Mouse (Mus musculus): ENCODE data around the gene Ywhah.

DNA sequence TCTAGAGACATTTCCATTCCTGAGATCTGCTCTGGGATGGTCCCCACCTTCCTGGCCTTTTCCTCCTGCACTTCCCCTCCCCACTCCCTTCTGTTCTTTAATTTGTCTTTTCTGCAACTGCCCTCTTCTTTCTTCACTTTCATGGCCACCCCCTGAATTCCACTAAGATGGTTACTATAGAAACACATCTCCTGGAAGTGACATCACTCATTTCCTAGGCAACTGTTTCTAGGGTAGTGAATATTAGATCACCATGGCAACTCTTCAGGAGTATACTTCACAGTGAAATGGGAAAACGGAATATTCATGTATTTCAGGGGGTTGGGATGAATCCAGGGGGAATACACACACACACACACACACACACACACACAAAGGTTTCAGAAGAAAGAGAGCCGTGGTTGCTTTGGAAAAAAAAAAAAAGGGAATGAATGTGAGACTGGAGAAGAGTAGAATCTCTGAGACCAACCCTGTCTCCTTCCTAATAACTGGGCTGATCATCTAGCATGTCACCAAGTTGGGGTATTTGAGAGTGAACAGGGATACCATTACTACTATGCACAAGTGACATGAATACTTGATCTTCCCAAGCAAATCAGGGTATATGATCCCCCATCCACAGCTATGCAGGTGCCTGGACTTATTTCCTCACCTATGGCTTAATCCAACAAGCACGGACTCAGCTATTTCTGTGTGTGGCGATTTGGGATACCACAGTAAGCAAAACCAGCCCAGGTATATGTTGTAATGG, 12.0 kb downstream of the Ywhah start:
- no peak for TF ChIP-seq CTCF (IDR thresholded peaks at IDR 0.05; ENCODE audit: control insufficient read depth, insufficient read depth, low read length)
- no peak for TF ChIP-seq POLR2A (IDR thresholded peaks at IDR 0.05; ENCODE audit: borderline replicate concordance, control insufficient read depth, low read depth, low read length)
